Mouse (Mus musculus): ENCODE results near the gene Tifa. TPM values are rescaled to one million over a fixed set of nuclear protein-coding genes. Genes with fewer than 3 reads are reported as not detected.
A peak's percentile ranks its signal among the peaks of the same experiment; 100 is the strongest.
"Not testable (repeated sequence)": the region's sequence is repeated elsewhere in the genome, so short reads cannot be mapped to it uniquely, and the experiment has no call there.

Gene Tifa
- total RNA-seq, 1 experiment from 2014 or later = 33.5 TPM

- ATAC-seq (ENCODE audit: extremely low read depth, insufficient number of reproducible peaks, low FRiP score, poor library complexity, severe bottlenecking) = no peak
Observed at GRCm38 (mm10) chr3:127782921-127783320, 6.7 kb upstream of the Tifa start.

GRCm38 (mm10) chr3:127783680-127784079, 5.9 kb upstream of the Tifa start:
- ATAC-seq (ENCODE audit: extremely low read depth, insufficient number of reproducible peaks, low FRiP score, poor library complexity, severe bottlenecking) = not testable (repeated sequence)

- ATAC-seq (ENCODE audit: extremely low read depth, insufficient number of reproducible peaks, low FRiP score, poor library complexity, severe bottlenecking) = no peak
Observed at GRCm38 (mm10) chr3:127787032-127787431, 2.6 kb upstream of the Tifa start.

- ATAC-seq (ENCODE audit: extremely low read depth, insufficient number of reproducible peaks, low FRiP score, poor library complexity, severe bottlenecking) = no peak
Observed at GRCm38 (mm10) chr3:127788038-127788437, 1.6 kb upstream of the Tifa start.

- ATAC-seq (ENCODE audit: extremely low read depth, insufficient number of reproducible peaks, low FRiP score, poor library complexity, severe bottlenecking) = no peak
Observed at GRCm38 (mm10) chr3:127788919-127789318, 686 bp upstream of the Tifa start.

GRCm38 (mm10) chr3:127790234-127791055, 840 bp downstream of the Tifa start:
- peak; percentile 15; the same call in 1 of the 2 replicates for ATAC-seq (ENCODE audit: extremely low read depth, insufficient number of reproducible peaks, low FRiP score, poor library complexity, severe bottlenecking)

- peak; percentile 25; the same call in 1 of the 2 replicates for ATAC-seq (ENCODE audit: extremely low read depth, insufficient number of reproducible peaks, low FRiP score, poor library complexity, severe bottlenecking)
Observed at GRCm38 (mm10) chr3:127791056-127791483, 1.5 kb downstream of the Tifa start.

- peak; percentile 6; the same call in 1 of the 2 replicates for ATAC-seq (ENCODE audit: extremely low read depth, insufficient number of reproducible peaks, low FRiP score, poor library complexity, severe bottlenecking)
Observed at GRCm38 (mm10) chr3:127791595-127792561, 2.3 kb downstream of the Tifa start.

GRCm38 (mm10) chr3:127793022-127793421, 3.4 kb downstream of the Tifa start:
- no peak for ATAC-seq (ENCODE audit: extremely low read depth, insufficient number of reproducible peaks, low FRiP score, poor library complexity, severe bottlenecking)

- ATAC-seq (ENCODE audit: extremely low read depth, insufficient number of reproducible peaks, low FRiP score, poor library complexity, severe bottlenecking) = no peak
Observed at GRCm38 (mm10) chr3:127795762-127796161, 6.2 kb downstream of the Tifa start.

GRCm38 (mm10) chr3:127796271-127796670, 6.7 kb downstream of the Tifa start:
- ATAC-seq (ENCODE audit: extremely low read depth, insufficient number of reproducible peaks, low FRiP score, poor library complexity, severe bottlenecking) = no peak

- ATAC-seq (ENCODE audit: extremely low read depth, insufficient number of reproducible peaks, low FRiP score, poor library complexity, severe bottlenecking) = no peak
Observed at GRCm38 (mm10) chr3:127801162-127801561, 11.6 kb downstream of the Tifa start.

- ATAC-seq (ENCODE audit: extremely low read depth, insufficient number of reproducible peaks, low FRiP score, poor library complexity, severe bottlenecking) = no peak
Observed at GRCm38 (mm10) chr3:127802814-127803213, 13.2 kb downstream of the Tifa start.

- ATAC-seq (ENCODE audit: extremely low read depth, insufficient number of reproducible peaks, low FRiP score, poor library complexity, severe bottlenecking) = no peak
Observed at GRCm38 (mm10) chr3:127804439-127804838, 14.8 kb downstream of the Tifa start.

- ATAC-seq (ENCODE audit: extremely low read depth, insufficient number of reproducible peaks, low FRiP score, poor library complexity, severe bottlenecking) = no peak
Observed at GRCm38 (mm10) chr3:127805071-127805470, 15.5 kb downstream of the Tifa start.

GRCm38 (mm10) chr3:127805991-127806390, 16.4 kb downstream of the Tifa start:
- ATAC-seq (ENCODE audit: extremely low read depth, insufficient number of reproducible peaks, low FRiP score, poor library complexity, severe bottlenecking) = no peak

GRCm38 (mm10) chr3:127807846-127808245, 18.2 kb downstream of the Tifa start:
- no peak for ATAC-seq (ENCODE audit: extremely low read depth, insufficient number of reproducible peaks, low FRiP score, poor library complexity, severe bottlenecking)

GRCm38 (mm10) chr3:127809103-127809502, 19.5 kb downstream of the Tifa start:
- no peak for ATAC-seq (ENCODE audit: extremely low read depth, insufficient number of reproducible peaks, low FRiP score, poor library complexity, severe bottlenecking)

GRCm38 (mm10) chr3:127817120-127817683, 27.6 kb downstream of the Tifa start:
- no peak for ATAC-seq (ENCODE audit: extremely low read depth, insufficient number of reproducible peaks, low FRiP score, poor library complexity, severe bottlenecking)

Data from neutrophil, adult 5-6 weeks (primary cell).